Mouse (Mus musculus) adrenal gland, postnatal 4 days (tissue): Measurements from ENCODE around the gene Zfp36l2. TPM values are rescaled to one million over a fixed set of nuclear protein-coding genes. Genes with fewer than 3 reads are reported as not detected.
"Not testable (repeated sequence)": the region's sequence is repeated elsewhere in the genome, so short reads cannot be mapped to it uniquely, and the experiment has no call there.

Experiments
- DNase-seq, 2 experiments: peaks; one replicate each; pipeline ENCODE4 v3.0.0; 2021 to 2022; ENCODE audit warnings: low spot score in 2 of 2, mixed read lengths in 2 of 2
- total RNA-seq, 2 experiments: library from RNA; stranded (reverse); gene quantifications; 2 replicates each; pipeline ENCODE4 v1.2.3; 2021

Zfp36l2 gene
- total RNA-seq, 2 experiments from 2014 or later = 65.6 to 71.3 TPM

GRCm38 (mm10) chr17:84195835-84196234 lies 8.1 kb upstream of the Zfp36l2 start:
- no peak for DNase-seq

GRCm38 (mm10) chr17:84195003-84195395 lies 7.3 kb upstream of the Zfp36l2 start:
- DNase-seq = no peak

GRCm38 (mm10) chr17:84194282-84195002 lies 6.7 kb upstream of the Zfp36l2 start:
- no peak for DNase-seq

- no peak for DNase-seq
These were observed 5.7 kb upstream of the Zfp36l2 start for GRCm38 (mm10) chr17:84193411-84193810.

- DNase-seq = no peak
These were observed 4.2 kb upstream of the Zfp36l2 start for GRCm38 (mm10) chr17:84191946-84192345.

GRCm38 (mm10) chr17:84190885-84191284 lies 3.1 kb upstream of the Zfp36l2 start:
- peak in 1 of 2 experiments; percentile 72 for DNase-seq

GRCm38 (mm10) chr17:84189127-84189854 lies 1.5 kb upstream of the Zfp36l2 start:
- no peak for DNase-seq

- DNase-seq = peak; percentile 74 to 92
These were observed 721 bp upstream of the Zfp36l2 start for GRCm38 (mm10) chr17:84188374-84188961.

GRCm38 (mm10) chr17:84187264-84187663 lies 483 bp downstream of the Zfp36l2 start:
- DNase-seq = not testable (repeated sequence)

- DNase-seq = no peak
These were observed 1.1 kb downstream of the Zfp36l2 start for GRCm38 (mm10) chr17:84186451-84187202.

- DNase-seq = peak; percentile 37 to 43
These were observed 1.9 kb downstream of the Zfp36l2 start for GRCm38 (mm10) chr17:84185581-84186450.

- DNase-seq = no peak
These were observed 2.7 kb downstream of the Zfp36l2 start for GRCm38 (mm10) chr17:84185011-84185411.

GRCm38 (mm10) chr17:84183291-84183781 lies 4.4 kb downstream of the Zfp36l2 start:
- peak; percentile 63 to 81 for DNase-seq

- DNase-seq = no peak
These were observed 5.2 kb downstream of the Zfp36l2 start for GRCm38 (mm10) chr17:84182311-84183271.

- no peak for DNase-seq
These were observed 6.0 kb downstream of the Zfp36l2 start for GRCm38 (mm10) chr17:84181502-84182310.

- DNase-seq = peak in 1 of 2 experiments; percentile 4
These were observed 6.8 kb downstream of the Zfp36l2 start for GRCm38 (mm10) chr17:84180715-84181501.

GRCm38 (mm10) chr17:84179973-84180365 lies 7.8 kb downstream of the Zfp36l2 start:
- DNase-seq = no peak
